Comparison of ENCODE assay signal across 5 mouse cellular contexts in genomic region chr1:139412365-139412764, GRCm38 (mm10). TPM values are rescaled to one million over a fixed set of nuclear protein-coding genes. Genes with fewer than 3 reads are reported as not detected.
"Had no signal": no experiment of that assay in that cellular context is flagged by ENCODE, and none has a peak within 500 bp of the region (broad histone marks: within the 10 kb centered on the region; RNA-seq: fewer than 3 reads in every experiment).

No protein-coding gene starts in this region.

RNA-seq across cellular contexts. Expression of gene Crb1, which starts 35.5 kb away (rescaled TPM):
- total RNA-seq: liver, adult 2 months; megakaryocyte progenitor cell, adult 5-6 weeks; megakaryocyte, adult 5-6 weeks; megakaryocyte-erythroid progenitor cell, adult 5-6 weeks; monocyte, adult 5-6 weeks had no signal
